Mouse (Mus musculus) left cerebral cortex, adult 8-10 months (tissue): ENCODE measurements around the gene Olfr111. TPM values are rescaled to one million over a fixed set of nuclear protein-coding genes. Genes with fewer than 3 reads are reported as not detected.
"Not testable (repeated sequence)": the region's sequence is repeated elsewhere in the genome, so short reads cannot be mapped to it uniquely, and the experiment has no call there.

Experiments used
- DNase-seq, 2 experiments: peaks; one replicate each; pipeline ENCODE4 v3.0.0; 2022; ENCODE audit warnings: low spot score in 2 of 2
- total RNA-seq, 4 experiments: library from RNA; stranded (reverse); gene quantifications; 2 replicates each; pipeline ENCODE4 v1.2.4; 2022

Olfr111 gene
- 1 to 10 TPM in 2 of 4 experiments, under 1 TPM in 2; 0.36 to 3.8 (median 1.7) TPM for total RNA-seq

- DNase-seq = no peak
Measured at GRCm38 (mm10) chr17:37507730-37508129, at the start of gene Olfr111. TSS of gene Olfr111 (plus strand) at chr17:37508030.

DNA sequence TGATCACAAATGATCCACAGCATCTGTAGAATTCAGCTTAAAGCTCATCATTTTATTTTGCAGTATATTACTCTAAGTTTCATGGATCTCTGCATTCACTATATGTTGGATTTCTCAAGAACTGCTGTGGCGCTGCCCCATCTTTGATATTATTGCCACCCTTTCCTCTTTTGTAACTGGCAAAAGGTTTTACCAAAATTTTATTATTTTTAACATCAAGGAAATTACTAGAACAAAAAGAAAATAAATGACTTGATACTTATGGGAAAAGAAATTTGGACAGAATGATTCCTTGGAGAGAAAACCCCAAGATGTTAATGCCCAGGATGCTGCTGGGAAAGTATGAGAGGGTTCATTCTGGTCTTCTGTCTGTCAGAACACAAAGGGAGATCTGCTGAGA, 49.2 kb upstream of the Olfr111 start, which contains the start of gene Olfr109:
Gene Olfr109 (plus strand): TSS at position 301 of the 400 bp plus-strand sequence.
- DNase-seq = no peak

GRCm38 (mm10) chr17:37483452-37483851, 24.4 kb upstream of the Olfr111 start, which contains the start of gene H2-M2:
TSS of gene H2-M2 (minus strand) at chr17:37483552.
- no peak for DNase-seq

GRCm38 (mm10) chr17:37491930-37492518, 15.8 kb upstream of the Olfr111 start, which contains the start of gene Olfr110:
TSS of gene Olfr110 (plus strand) at chr17:37492468.
- no peak for DNase-seq

- not testable (repeated sequence) for DNase-seq
Measured at GRCm38 (mm10) chr17:37524612-37525011, 16.8 kb downstream of the Olfr111 start.

GRCm38 (mm10) chr17:37525427-37525826, 17.6 kb downstream of the Olfr111 start:
- DNase-seq = not testable (repeated sequence)

GRCm38 (mm10) chr17:37535173-37535572, 27.3 kb downstream of the Olfr111 start:
- no peak for DNase-seq

DNA sequence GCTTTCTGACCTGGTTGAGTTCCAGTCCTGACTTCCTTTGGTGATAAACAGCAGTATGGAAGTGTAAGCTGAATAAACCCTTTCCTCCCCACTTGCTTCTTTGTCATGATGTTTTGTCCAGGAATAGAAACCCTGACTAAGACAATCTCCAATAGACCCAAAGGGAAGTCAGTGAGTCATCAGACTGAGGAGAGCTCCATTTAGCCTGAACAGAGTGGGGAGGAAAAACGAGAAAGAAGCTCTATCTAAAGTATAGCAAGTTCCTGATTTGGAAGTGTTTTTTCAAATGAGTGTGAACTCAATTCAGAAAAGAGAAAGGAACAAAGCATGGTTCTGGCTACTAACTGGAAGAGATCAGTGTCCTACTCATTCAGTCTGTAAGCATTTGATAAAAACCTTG, 30.6 kb downstream of the Olfr111 start:
- peak in 1 of 2 experiments; percentile 6 for DNase-seq

DNA sequence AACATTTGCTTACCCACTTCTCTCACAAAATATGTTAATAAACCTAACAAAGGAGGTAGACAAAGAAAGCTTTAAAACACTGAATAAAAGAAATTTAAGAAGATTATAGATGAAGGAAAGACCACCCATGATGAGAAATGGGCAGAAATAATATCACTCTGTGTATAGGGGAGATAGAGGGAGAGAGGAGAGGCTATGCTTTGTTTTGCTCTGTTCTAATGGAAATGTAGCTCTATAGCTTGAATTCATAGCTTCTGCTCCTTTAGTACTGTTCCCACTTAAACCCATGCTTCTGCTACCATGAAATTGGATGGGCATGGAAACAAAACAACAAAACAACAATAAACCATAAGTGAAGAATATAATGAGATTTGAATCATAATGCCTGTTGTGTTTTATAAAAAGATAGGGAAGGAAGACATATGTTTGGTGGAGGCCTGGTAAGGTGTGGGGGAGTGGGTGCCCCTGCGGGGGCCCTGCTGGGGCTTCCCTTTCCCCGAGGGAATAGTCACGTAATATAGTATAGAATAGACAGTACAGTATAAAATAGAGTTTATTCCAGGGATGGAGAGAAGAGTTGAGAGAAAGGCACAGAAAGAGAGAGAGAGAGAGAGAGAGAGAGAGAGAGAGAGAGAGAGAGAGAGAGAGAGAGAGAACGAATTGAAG, 33.8 kb downstream of the Olfr111 start:
- DNase-seq = no peak

DNA sequence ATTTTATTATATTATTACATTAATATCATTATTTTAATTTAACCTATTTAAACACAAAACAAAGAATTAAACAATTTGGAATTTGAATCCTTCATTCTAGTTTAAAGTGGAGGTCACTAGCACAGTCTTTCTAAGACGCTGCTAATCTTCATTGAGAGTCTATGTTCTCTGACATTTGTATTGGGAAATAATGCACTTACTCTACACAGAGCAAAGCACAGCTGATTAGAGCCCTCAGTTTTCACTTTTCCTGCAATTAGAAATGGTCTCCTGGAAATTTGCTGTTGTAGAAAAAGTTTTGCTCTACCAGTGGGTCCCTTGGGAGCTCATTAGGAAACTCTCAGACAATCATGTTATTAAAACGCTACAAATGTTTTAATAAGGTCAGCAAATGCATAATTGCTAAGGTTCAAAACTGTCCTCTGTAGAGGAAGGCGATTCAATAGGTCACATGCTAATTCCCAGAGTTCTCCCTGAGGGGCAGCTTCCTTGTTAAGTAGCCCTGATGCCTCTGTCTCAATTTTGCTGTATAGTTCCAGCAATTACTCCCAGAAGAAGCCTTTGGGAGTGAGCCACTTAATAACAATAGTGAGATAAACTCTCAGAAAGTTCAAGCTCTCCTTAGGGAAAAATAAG, 36.1 kb downstream of the Olfr111 start:
- DNase-seq = no peak

DNA sequence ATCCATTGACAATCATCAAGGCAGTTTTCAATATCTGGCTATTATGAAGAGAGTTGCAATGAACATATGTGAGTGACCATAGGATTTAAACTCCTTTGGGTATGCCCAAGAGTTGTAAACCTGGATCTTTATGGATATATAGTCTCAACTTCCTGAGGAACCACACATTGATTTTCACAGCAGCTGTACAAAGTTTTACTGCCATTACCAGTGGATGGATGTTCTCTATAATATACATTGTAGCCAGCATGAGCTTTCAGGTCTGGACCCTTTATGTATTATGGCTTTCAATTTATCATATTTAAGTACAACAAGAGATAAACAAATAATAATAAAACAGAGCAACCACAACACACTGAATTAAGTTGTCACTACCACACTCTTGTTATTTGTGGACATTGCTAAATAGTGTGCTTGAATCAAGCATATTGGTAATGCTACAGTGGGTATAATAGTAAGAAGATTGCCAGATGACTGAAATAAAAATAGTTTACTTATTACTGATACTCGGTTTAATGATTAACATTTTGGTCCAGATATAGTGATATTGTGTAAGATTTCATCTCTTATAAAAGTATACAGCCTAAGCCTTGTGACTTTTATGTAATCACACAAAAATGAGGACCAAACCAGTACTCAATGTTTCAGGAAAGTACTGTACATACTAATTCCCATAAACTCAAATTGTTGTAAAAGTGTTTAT, 51.2 kb downstream of the Olfr111 start:
- DNase-seq = no peak

DNA sequence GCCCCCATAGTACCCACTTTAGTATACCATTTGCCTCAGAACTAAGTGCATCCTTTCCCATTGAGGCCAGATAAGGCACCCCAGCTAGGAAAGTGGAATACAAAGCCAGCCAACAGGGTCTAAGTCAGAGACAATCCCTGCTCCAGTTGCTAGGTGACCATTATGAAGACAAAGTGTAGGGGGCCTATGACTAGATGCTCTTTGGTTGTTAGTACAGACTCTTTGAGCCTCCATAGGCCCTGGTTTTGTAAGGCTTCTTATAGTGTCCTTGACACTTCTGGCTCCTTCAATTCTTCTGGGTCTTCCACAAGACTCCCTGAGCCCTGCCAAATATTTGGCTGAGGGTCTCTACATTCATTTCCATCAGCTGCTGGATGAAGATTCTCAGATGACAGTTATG, 61.5 kb downstream of the Olfr111 start, which contains the start of gene Olfr112:
Gene Olfr112 (minus strand): TSS at position 101 of the 400 bp plus-strand sequence.
- no peak for DNase-seq

DNA sequence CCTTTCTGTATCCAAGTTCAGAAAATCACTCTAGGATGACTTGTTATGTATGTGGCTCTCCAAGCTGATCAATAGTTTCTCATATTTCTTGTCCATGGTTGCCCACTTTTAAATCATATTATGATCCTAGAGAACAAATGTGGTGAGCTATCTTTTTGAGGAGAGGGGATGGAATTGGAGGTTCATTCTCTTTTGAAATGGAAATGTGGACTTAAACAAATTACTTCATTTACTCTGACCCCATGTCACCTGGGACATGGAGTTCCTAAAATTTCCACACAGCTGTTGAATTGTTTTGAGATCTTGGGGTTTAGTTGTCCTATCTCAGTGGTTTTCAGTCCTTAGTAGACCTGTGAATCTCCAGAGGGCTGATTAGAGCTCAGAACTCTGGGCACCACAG, 69.7 kb downstream of the Olfr111 start, which contains the start of gene Olfr113:
Gene Olfr113 (minus strand): TSS at position 101 of the 400 bp plus-strand sequence.
- DNase-seq = no peak

Other genes starting within 250 kb of the Olfr111 start
- gene Olfr98, start 244.3 kb upstream of the Olfr111 start, total RNA-seq = not detected
- gene H2-M3, start 237.8 kb upstream of the Olfr111 start, total RNA-seq = 1 to 10 TPM; 3.5 to 7.0 (median 4.7) TPM
- gene Olfr99, start 224.6 kb upstream of the Olfr111 start, total RNA-seq = not detected
- gene Olfr101, start 203.7 kb upstream of the Olfr111 start, total RNA-seq = not detected
- gene Olfr102, start 191.0 kb upstream of the Olfr111 start, total RNA-seq = not detected
- gene Olfr103, start 168.3 kb upstream of the Olfr111 start, total RNA-seq = not detected
- gene Olfr104-ps, start 148.4 kb upstream of the Olfr111 start, total RNA-seq = not detected
- gene Olfr105-ps, start 129.0 kb upstream of the Olfr111 start, total RNA-seq = not detected
- not detected for gene Olfr106-ps, start 117.6 kb upstream of the Olfr111 start, total RNA-seq
- gene Olfr107, start 108.8 kb upstream of the Olfr111 start, total RNA-seq = not detected
- not detected for gene Olfr108, start 62.5 kb upstream of the Olfr111 start, total RNA-seq
- gene Olfr109, start 49.1 kb upstream of the Olfr111 start, total RNA-seq = not detected
- gene H2-M2, start 24.5 kb upstream of the Olfr111 start, total RNA-seq = not detected
- 1 to 10 TPM in 1 of 4 experiments, under 1 TPM in 1, not detected in 2; 0.87 to 1.6 TPM for gene Olfr110, start 15.6 kb upstream of the Olfr111 start, total RNA-seq
- gene Olfr112, start 61.4 kb downstream of the Olfr111 start, total RNA-seq = not detected
- gene Olfr113, start 69.6 kb downstream of the Olfr111 start, total RNA-seq = not detected
- gene Olfr114, start 84.7 kb downstream of the Olfr111 start, total RNA-seq = not detected
- not detected for gene Olfr115, start 119.1 kb downstream of the Olfr111 start, total RNA-seq
- gene Olfr116, start 119.2 kb downstream of the Olfr111 start, total RNA-seq = not detected
- gene Olfr117, start 155.8 kb downstream of the Olfr111 start, total RNA-seq = not detected
- gene Olfr118, start 159.0 kb downstream of the Olfr111 start, total RNA-seq = not detected
- not detected for gene Olfr119, start 188.5 kb downstream of the Olfr111 start, total RNA-seq
- gene Olfr120, start 213.8 kb downstream of the Olfr111 start, total RNA-seq = not detected
- gene Olfr121, start 240.8 kb downstream of the Olfr111 start, total RNA-seq = not detected